8 mouse cellular contexts compared by ENCODE assay signal in genomic region chr1:86523776-86524618, GRCm38 (mm10). TPM values are rescaled to one million over a fixed set of nuclear protein-coding genes. Genes with fewer than 3 reads are reported as not detected.
A peak's percentile ranks its signal among the peaks of the same experiment; 100 is the strongest.
DNase-seq lines count a peak whose midpoint lies in the region; ATAC-seq lines count a peak whose summit lies in the region.

No protein-coding gene starts in this region.

- ATAC-seq in heart, embryonic 11.5 days (replicated peaks; ENCODE audit: insufficient number of reproducible peaks, low FRiP score, low TSS enrichment) = no peak
- no peak for ATAC-seq in forebrain, embryonic 13.5 days
- ATAC-seq in liver, embryonic 15.5 days (ENCODE audit: insufficient read depth) = no peak
- ATAC-seq in activated CD4-positive, CD25-positive, alpha-beta regulatory T cell, adult 4 months = no peak

- H3K27me3 ChIP-seq in heart, embryonic 11.5 days (ENCODE audit: control insufficient read depth, insufficient read depth, low read length) = no peaks in the 10 kb centered on the region
- no peaks in the 10 kb centered on the region for H3K27me3 ChIP-seq in forebrain, embryonic 13.5 days
- no peaks in the 10 kb centered on the region for H3K27me3 ChIP-seq in liver, embryonic 15.5 days

- WGBS in heart, embryonic 11.5 days (ENCODE audit: insufficient replicate concordance) = 72% methylated on average over 8 of the region's 8 CpGs
- WGBS in forebrain, embryonic 13.5 days = 88% methylated on average over 8 of the region's 8 CpGs
- WGBS in liver, embryonic 15.5 days (ENCODE audit: insufficient replicate concordance) = 42% methylated on average over 8 of the region's 8 CpGs

- H3K4me2 ChIP-seq in heart, embryonic 11.5 days = peak overlapping the region; percentile 88
- H3K4me2 ChIP-seq in forebrain, embryonic 13.5 days = peak overlapping the region; percentile 76
- H3K4me2 ChIP-seq in liver, embryonic 15.5 days = peak overlapping the region; percentile 96

- H3K9me3 ChIP-seq in heart, embryonic 11.5 days (replicated peaks; ENCODE audit: control insufficient read depth, low read length) = no peaks in the 10 kb centered on the region
- H3K9me3 ChIP-seq in forebrain, embryonic 13.5 days (replicated peaks) = no peaks in the 10 kb centered on the region
- no peaks in the 10 kb centered on the region for H3K9me3 ChIP-seq in liver, embryonic 15.5 days (replicated peaks)

- DNase-seq in heart, adult 18-20 months = no peak
- DNase-seq in ES-CJ7 (ENCODE audit: low read depth, low spot score) = peak; percentile 72
- no peak for DNase-seq in layer of hippocampus, adult 11-12 months (ENCODE audit: low spot score)
- DNase-seq in spleen, postnatal 14 days (ENCODE audit: low spot score in 2 of 2) = no peak

- H3K27ac ChIP-seq in heart, embryonic 11.5 days (ENCODE audit: low read depth, low read length) = peak overlapping the region; percentile 99
- H3K27ac ChIP-seq in forebrain, embryonic 13.5 days = peak overlapping the region; percentile 99
- H3K27ac ChIP-seq in liver, embryonic 15.5 days (replicated peaks) = peak overlapping the region; percentile 97

- peaks cover 3% of the 10 kb centered on the region; the same call in 1 of the 2 replicates for H3K36me3 ChIP-seq in heart, embryonic 11.5 days (ENCODE audit: control insufficient read depth, insufficient read depth, low read length)
- H3K36me3 ChIP-seq in forebrain, embryonic 13.5 days (ENCODE audit: poor library complexity, severe bottlenecking) = peaks cover 7% of the 10 kb centered on the region
- peaks cover 4% of the 10 kb centered on the region for H3K36me3 ChIP-seq in liver, embryonic 15.5 days (replicated peaks)

- H3K4me1 ChIP-seq in heart, embryonic 11.5 days (ENCODE audit: control insufficient read depth, insufficient read depth, low read length) = peaks cover 15% of the 10 kb centered on the region
- peaks cover 16% of the 10 kb centered on the region for H3K4me1 ChIP-seq in forebrain, embryonic 13.5 days
- peaks cover 54% of the 10 kb centered on the region for H3K4me1 ChIP-seq in liver, embryonic 15.5 days (replicated peaks)

- H3K9ac ChIP-seq in heart, embryonic 11.5 days (ENCODE audit: low read depth, low read length) = peak overlapping the region; percentile 100
- H3K9ac ChIP-seq in forebrain, embryonic 13.5 days = peak overlapping the region; percentile 73
- peak overlapping the region; percentile 68 for H3K9ac ChIP-seq in liver, embryonic 15.5 days

- H3K4me3 ChIP-seq in heart, embryonic 11.5 days (ENCODE audit: low read depth, low read length) = peak overlapping the region; percentile 100
- H3K4me3 ChIP-seq in forebrain, embryonic 13.5 days = 0 out of 2 replicates have a peak overlapping the region, but pooled peaks have one; percentile 100
- H3K4me3 ChIP-seq in liver, embryonic 15.5 days (replicated peaks) = peak overlapping the region; percentile 99; the same call in 1 of the 2 replicates

RNA-seq across cellular contexts. Expression of gene Ptma, which starts 2.5 kb away (rescaled TPM):
- polyA plus RNA-seq in heart, embryonic 11.5 days (2014; fragmentation: Nextera tagmentation; extraction: Ambion mirVana) = 1,195 and 1,343 TPM in 2 replicates
- 100 to 1,000 TPM; 212 TPM for total RNA-seq in heart, adult 18-20 months (2021)
- polyA plus RNA-seq in forebrain, embryonic 13.5 days (2015; fragmentation: Nextera tagmentation; extraction: Ambion mirVana) = 2,754 and 3,239 TPM in 2 replicates
- 634 and 778 TPM in 2 replicates for polyA plus RNA-seq in liver, embryonic 15.5 days (2015; fragmentation: Nextera tagmentation; extraction: Ambion mirVana)
- 1,000 to 10,000 TPM; 2,967 to 3,416 TPM for polyA plus RNA-seq in activated CD4-positive, CD25-positive, alpha-beta regulatory T cell, adult 4 months (2017; shearing (Covaris generic))

RNA-seq across cellular contexts. Expression of gene Pde6d, which starts 58.4 kb away (rescaled TPM):
- 71.4 and 71.6 TPM in 2 replicates for polyA plus RNA-seq in heart, embryonic 11.5 days (2014; fragmentation: Nextera tagmentation; extraction: Ambion mirVana)
- total RNA-seq in heart, adult 18-20 months (2021) = 10 to 100 TPM; 45.0 to 49.5 TPM
- polyA plus RNA-seq in forebrain, embryonic 13.5 days (2015; fragmentation: Nextera tagmentation; extraction: Ambion mirVana) = 78.5 and 84.4 TPM in 2 replicates
- polyA plus RNA-seq in liver, embryonic 15.5 days (2015; fragmentation: Nextera tagmentation; extraction: Ambion mirVana) = 24.7 and 29.0 TPM in 2 replicates
- polyA plus RNA-seq in activated CD4-positive, CD25-positive, alpha-beta regulatory T cell, adult 4 months (2017; shearing (Covaris generic)) = 10 to 100 TPM; 17.1 to 22.3 TPM

RNA-seq across cellular contexts. Expression of gene Cops7b, which starts 58.7 kb away (rescaled TPM):
- 27.2 and 30.0 TPM in 2 replicates for polyA plus RNA-seq in heart, embryonic 11.5 days (2014; fragmentation: Nextera tagmentation; extraction: Ambion mirVana)
- total RNA-seq in heart, adult 18-20 months (2021) = 10 to 100 TPM in 1 of 2 experiments, 1 to 10 TPM in 1; 8.8 to 10.5 TPM
- polyA plus RNA-seq in forebrain, embryonic 13.5 days (2015; fragmentation: Nextera tagmentation; extraction: Ambion mirVana) = 60.5 and 64.7 TPM in 2 replicates
- polyA plus RNA-seq in liver, embryonic 15.5 days (2015; fragmentation: Nextera tagmentation; extraction: Ambion mirVana) = 13.1 and 13.4 TPM in 2 replicates
- polyA plus RNA-seq in activated CD4-positive, CD25-positive, alpha-beta regulatory T cell, adult 4 months (2017; shearing (Covaris generic)) = 10 to 100 TPM; 13.9 to 18.2 TPM
